Mouse (Mus musculus) heart, adult 2 months (tissue): ENCODE results near the gene Gsx1.

Source experiments
- CTCF ChIP-seq: fragments of 200-600 bp; IDR thresholded peaks from 2 replicates; pipeline ENCODE4 v1.8.1; 2022; ENCODE audit warnings: antibody characterized with exemption, mild to moderate bottlenecking, moderate library complexity
- EP300 ChIP-seq: fragments of 200-500 bp; IDR thresholded peaks from 2 replicates; pipeline ENCODE4 v1.6.1; 2011; ENCODE audit warnings: low read depth, low read length, control low read depth; ENCODE audit not compliant: insufficient read depth
- POLR2A ChIP-seq: fragments of 200-500 bp; IDR thresholded peaks from 2 replicates; pipeline ENCODE4 v1.6.1; 2011; ENCODE audit warnings: mild to moderate bottlenecking, low read depth, low read length, control low read depth; ENCODE audit not compliant: insufficient read depth

DNA sequence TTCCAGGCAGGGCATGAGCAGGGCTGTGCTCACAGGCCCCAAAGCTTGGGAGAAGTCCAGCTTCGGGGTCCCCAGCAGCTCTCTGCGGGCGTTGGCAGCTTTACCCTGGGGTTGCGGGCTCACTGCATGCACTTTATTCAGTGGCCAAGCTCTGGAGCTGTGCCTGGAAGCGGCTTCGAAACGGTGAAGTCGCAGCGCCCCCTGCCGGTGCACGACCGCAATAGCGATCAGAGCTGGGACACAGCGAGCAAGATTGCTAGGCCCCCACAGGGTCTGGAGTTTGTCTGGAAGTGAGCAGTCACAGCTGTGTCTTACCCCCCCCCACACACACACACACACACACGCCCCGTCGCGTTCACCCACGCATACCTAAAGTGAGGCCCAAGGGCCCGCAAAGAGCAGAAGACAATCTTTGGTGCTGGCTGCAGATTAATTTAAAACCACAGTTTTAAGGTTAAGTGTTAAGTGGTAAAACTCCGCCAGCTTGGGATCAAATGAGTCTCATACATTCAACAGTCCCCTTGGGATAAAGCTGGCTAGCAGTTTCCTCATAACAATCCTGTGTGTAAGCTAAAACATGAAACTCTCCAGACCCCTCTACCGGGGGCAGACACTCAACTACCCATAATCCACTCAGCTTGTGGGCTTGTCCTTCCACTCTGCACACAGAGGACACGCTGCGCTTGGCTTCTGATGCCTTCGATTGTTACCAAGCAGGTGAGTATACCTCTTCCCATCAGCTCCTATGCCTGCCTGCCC, 39.0 kb downstream of the Gsx1 start:
- TF ChIP-seq CTCF (peak; percentile 93), POLR2A (no peak), EP300 (peak; percentile 77; the same call in 1 of the 2 replicates)
